Mouse (Mus musculus) splenic B cell, adult 2 months (primary cell): ENCODE data around the gene Ntm.

ENCODE experiments used
- DNase-seq: peaks from one replicate; pipeline ENCODE4 v3.0.0-alpha.2; 2011; ENCODE audit warnings: low read depth, low spot score
- H3K27me3 ChIP-seq: 2 replicates; pipeline ENCODE4 v1.6.1; 2012; ENCODE audit warnings: mild to moderate bottlenecking, low read length, moderate library complexity, mixed read lengths; ENCODE audit not compliant: control insufficient read depth, poor library complexity, insufficient read depth, severe bottlenecking
- H3K36me3 ChIP-seq: 2 replicates; pipeline ENCODE4 v1.6.1; 2012; ENCODE audit warnings: mild to moderate bottlenecking, low read length, moderate library complexity, mixed read lengths; ENCODE audit not compliant: control insufficient read depth, poor library complexity, insufficient read depth, severe bottlenecking

The Ntm gene

GRCm38 (mm10) chr9:29765990-29766980, 196.7 kb downstream of the Ntm start:
- H3K36me3 ChIP-seq: no peaks in the 10 kb centered on the region
- no peak for DNase-seq
- no peaks in the 10 kb centered on the region for H3K27me3 ChIP-seq

GRCm38 (mm10) chr9:29763338-29763737, 199.6 kb downstream of the Ntm start:
- DNase-seq: no peak
- Histone ChIP-seq H3K27me3 (no peaks in the 10 kb centered on the region), H3K36me3 (no peaks in the 10 kb centered on the region)

GRCm38 (mm10) chr9:29761952-29762586, 200.9 kb downstream of the Ntm start:
- H3K27me3 ChIP-seq: no peaks in the 10 kb centered on the region
- DNase-seq: no peak
- no peaks in the 10 kb centered on the region for H3K36me3 ChIP-seq

- no peak for DNase-seq
- Histone ChIP-seq H3K27me3 (no peaks in the 10 kb centered on the region), H3K36me3 (no peaks in the 10 kb centered on the region)
These were observed 201.4 kb downstream of the Ntm start for GRCm38 (mm10) chr9:29761511-29761910.

- H3K27me3 ChIP-seq: no peaks in the 10 kb centered on the region
- no peaks in the 10 kb centered on the region for H3K36me3 ChIP-seq
- DNase-seq: no peak
These were observed 203.0 kb downstream of the Ntm start for GRCm38 (mm10) chr9:29759940-29760339.

- Histone ChIP-seq H3K27me3 (no peaks in the 10 kb centered on the region), H3K36me3 (no peaks in the 10 kb centered on the region)
- no peak for DNase-seq
These were observed 203.9 kb downstream of the Ntm start for GRCm38 (mm10) chr9:29759060-29759459.

GRCm38 (mm10) chr9:29754374-29754773, 208.6 kb downstream of the Ntm start:
- Histone ChIP-seq H3K36me3 (no peaks in the 10 kb centered on the region), H3K27me3 (no peaks in the 10 kb centered on the region)
- DNase-seq: no peak

- Histone ChIP-seq H3K36me3 (no peaks in the 10 kb centered on the region), H3K27me3 (no peaks in the 10 kb centered on the region)
- no peak for DNase-seq
These were observed 211.5 kb downstream of the Ntm start for GRCm38 (mm10) chr9:29751396-29751795.

GRCm38 (mm10) chr9:29750371-29751014, 212.4 kb downstream of the Ntm start:
- no peaks in the 10 kb centered on the region for H3K27me3 ChIP-seq
- DNase-seq: no peak
- no peaks in the 10 kb centered on the region for H3K36me3 ChIP-seq

- no peak for DNase-seq
- H3K27me3 ChIP-seq: no peaks in the 10 kb centered on the region
- H3K36me3 ChIP-seq: no peaks in the 10 kb centered on the region
These were observed 214.9 kb downstream of the Ntm start for GRCm38 (mm10) chr9:29748070-29748469.

- Histone ChIP-seq H3K27me3 (no peaks in the 10 kb centered on the region), H3K36me3 (no peaks in the 10 kb centered on the region)
- no peak for DNase-seq
These were observed 224.0 kb downstream of the Ntm start for GRCm38 (mm10) chr9:29738835-29739526.

GRCm38 (mm10) chr9:29736031-29736430, 226.9 kb downstream of the Ntm start:
- Histone ChIP-seq H3K36me3 (no peaks in the 10 kb centered on the region), H3K27me3 (no peaks in the 10 kb centered on the region)
- no peak for DNase-seq

- H3K27me3 ChIP-seq: no peaks in the 10 kb centered on the region
- H3K36me3 ChIP-seq: no peaks in the 10 kb centered on the region
- DNase-seq: no peak
These were observed 230.0 kb downstream of the Ntm start for GRCm38 (mm10) chr9:29732895-29733294.

GRCm38 (mm10) chr9:29731672-29732071, 231.3 kb downstream of the Ntm start:
- Histone ChIP-seq H3K36me3 (no peaks in the 10 kb centered on the region), H3K27me3 (no peaks in the 10 kb centered on the region)
- DNase-seq: no peak
